Mouse (Mus musculus): ENCODE measurements around the gene Setmar. TPM values are rescaled to one million over a fixed set of nuclear protein-coding genes. Genes with fewer than 3 reads are reported as not detected.
A peak's percentile ranks its signal among the peaks of the same experiment; 100 is the strongest.
"Not testable (repeated sequence)": the region's sequence is repeated elsewhere in the genome, so short reads cannot be mapped to it uniquely, and the experiment has no call there.

Setmar gene
- 8.4 and 10.4 TPM in 2 replicates for polyA plus RNA-seq (2014; fragmentation: Nextera tagmentation; extraction: Ambion mirVana)

DNA sequence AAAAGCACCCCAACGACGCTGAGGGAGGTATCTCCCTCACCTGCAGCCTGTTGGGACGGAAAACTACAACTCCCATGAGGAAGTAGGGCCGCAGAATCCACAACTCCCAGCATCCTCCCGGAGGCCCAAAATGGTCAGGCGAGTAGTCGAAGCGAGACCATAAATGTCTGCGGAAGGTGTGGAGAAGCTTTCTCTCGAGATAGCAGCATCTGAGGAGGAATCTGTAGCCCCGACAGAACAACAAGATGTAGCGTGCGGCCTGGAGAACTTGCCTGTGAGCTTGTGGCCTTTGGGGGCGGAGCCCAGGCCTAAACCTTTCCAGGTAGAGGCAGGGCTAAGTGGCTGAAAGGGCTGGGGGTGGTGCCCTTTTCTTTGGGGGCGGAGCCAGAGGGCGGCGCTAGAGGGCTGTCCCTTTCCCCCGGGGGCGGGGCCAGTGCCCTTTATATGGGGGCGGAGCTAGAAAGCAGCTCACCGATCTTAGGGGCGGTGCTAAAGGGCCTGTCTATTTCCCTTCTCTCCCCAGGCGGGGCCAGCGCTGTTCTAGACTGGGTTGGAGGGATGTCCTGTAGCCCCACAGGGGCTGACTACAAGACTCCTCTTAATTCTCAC, at the start of gene Setmar:
Gene Setmar, plus strand, starts transcription at position 128 of the 609 bp plus-strand sequence.
- peak within 1 kb of the TSS; percentile 48 for H3K4me2 ChIP-seq (ENCODE audit: low read depth, low read length)
- WGBS, result under 1% methylated on average over 24 of the region's 24 CpGs
- H3K27me3 ChIP-seq (ENCODE audit: control insufficient read depth, insufficient read depth, low read length), result no peaks in the 10 kb centered on the region
- H3K9ac ChIP-seq (replicated peaks; ENCODE audit: low read length), result peak within 1 kb of the TSS; percentile 65
- no peaks in the 10 kb centered on the region for H3K9me3 ChIP-seq (replicated peaks; ENCODE audit: control insufficient read depth, low read length)
- DNase-seq (ENCODE audit: low spot score) (peak; percentile 97), ATAC-seq (replicated peaks; ENCODE audit: insufficient number of reproducible peaks, low FRiP score, low TSS enrichment, low read depth) (peak; percentile 99)
- H3K27ac ChIP-seq (replicated peaks; ENCODE audit: low read depth, low read length), result peak within 1 kb of the TSS; percentile 48; the same call in 1 of the 2 replicates
- no peaks in the 10 kb centered on the region for H3K36me3 ChIP-seq (replicated peaks; ENCODE audit: control insufficient read depth, insufficient read depth, low read depth, low read length)
- no peaks in the 10 kb centered on the region for H3K4me1 ChIP-seq (ENCODE audit: control insufficient read depth, insufficient read depth, low read length)
- peak within 1 kb of the TSS; percentile 50 for H3K4me3 ChIP-seq (ENCODE audit: low read depth, low read length)

DNA sequence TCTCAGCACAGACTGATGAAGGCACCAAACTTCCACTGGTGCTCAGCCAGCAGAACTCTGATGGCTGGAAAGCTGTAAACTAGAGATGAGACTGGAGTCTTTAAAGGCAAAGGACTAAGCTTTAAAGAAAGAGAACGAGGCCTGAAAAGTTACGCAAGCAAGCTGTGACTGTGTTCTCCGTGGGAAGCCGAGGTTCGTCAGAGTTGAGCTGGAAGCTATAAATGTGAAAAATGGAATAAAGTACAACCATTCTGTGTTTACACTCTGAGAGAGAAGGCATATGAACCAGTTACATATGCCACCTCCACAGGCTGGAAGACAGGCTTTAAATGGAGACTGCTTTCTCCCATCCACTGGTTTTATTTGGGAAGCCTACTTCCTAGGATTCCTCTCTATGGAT, 43.2 kb upstream of the Setmar start:
- no peak overlapping the region for H3K4me3 ChIP-seq (ENCODE audit: low read depth, low read length)
- 91% methylated on average over 5 of the region's 5 CpGs for WGBS

DNA sequence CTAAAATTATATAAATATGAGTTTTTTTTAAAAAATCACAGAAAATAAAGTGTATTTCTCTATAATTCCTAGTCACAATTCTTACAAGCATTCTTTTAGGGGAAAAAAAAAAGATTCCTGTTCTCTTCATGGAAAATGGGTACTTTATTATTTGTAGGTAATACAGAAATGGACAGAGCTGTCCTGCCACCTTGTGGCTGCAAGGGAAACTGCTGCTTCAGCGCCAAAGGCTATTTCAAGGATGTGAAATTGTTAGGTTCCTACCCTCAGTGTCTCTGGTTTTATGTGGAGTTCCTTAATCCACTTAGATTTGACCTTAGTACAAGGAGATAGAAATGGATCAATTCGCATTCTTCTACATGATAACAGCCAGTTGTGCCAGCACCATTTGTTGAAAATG, 9.8 kb upstream of the Setmar start:
- not testable (repeated sequence) for H3K4me2 ChIP-seq (ENCODE audit: low read depth, low read length); H3K36me3 ChIP-seq (replicated peaks; ENCODE audit: control insufficient read depth, insufficient read depth, low read depth, low read length); H3K9ac ChIP-seq (replicated peaks; ENCODE audit: low read length); H3K4me3 ChIP-seq (ENCODE audit: low read depth, low read length); ATAC-seq (replicated peaks; ENCODE audit: insufficient number of reproducible peaks, low FRiP score, low TSS enrichment, low read depth); H3K9me3 ChIP-seq (replicated peaks; ENCODE audit: control insufficient read depth, low read length); H3K27ac ChIP-seq (replicated peaks; ENCODE audit: low read depth, low read length); H3K4me1 ChIP-seq (ENCODE audit: control insufficient read depth, insufficient read depth, low read length); H3K27me3 ChIP-seq (ENCODE audit: control insufficient read depth, insufficient read depth, low read length)
- DNase-seq (ENCODE audit: low spot score), result peak; percentile 74
- WGBS, result 0% methylated on average over 1 of the region's 2 CpGs

More for the DNA sequence above, 43.2 kb upstream of the Setmar start:
- no peaks in the 10 kb centered on the region for H3K36me3 ChIP-seq (replicated peaks; ENCODE audit: control insufficient read depth, insufficient read depth, low read depth, low read length)
- H3K9ac ChIP-seq (replicated peaks; ENCODE audit: low read length), result no peak overlapping the region
- no peaks in the 10 kb centered on the region for H3K4me1 ChIP-seq (ENCODE audit: control insufficient read depth, insufficient read depth, low read length)
- no peaks in the 10 kb centered on the region for H3K9me3 ChIP-seq (replicated peaks; ENCODE audit: control insufficient read depth, low read length)
- H3K4me2 ChIP-seq (ENCODE audit: low read depth, low read length), result no peak overlapping the region
- DNase-seq (ENCODE audit: low spot score), result no peak
- H3K27me3 ChIP-seq (ENCODE audit: control insufficient read depth, insufficient read depth, low read length), result no peaks in the 10 kb centered on the region
- no peak for ATAC-seq (replicated peaks; ENCODE audit: insufficient number of reproducible peaks, low FRiP score, low TSS enrichment, low read depth)
- H3K27ac ChIP-seq (replicated peaks; ENCODE audit: low read depth, low read length), result no peak overlapping the region

DNA sequence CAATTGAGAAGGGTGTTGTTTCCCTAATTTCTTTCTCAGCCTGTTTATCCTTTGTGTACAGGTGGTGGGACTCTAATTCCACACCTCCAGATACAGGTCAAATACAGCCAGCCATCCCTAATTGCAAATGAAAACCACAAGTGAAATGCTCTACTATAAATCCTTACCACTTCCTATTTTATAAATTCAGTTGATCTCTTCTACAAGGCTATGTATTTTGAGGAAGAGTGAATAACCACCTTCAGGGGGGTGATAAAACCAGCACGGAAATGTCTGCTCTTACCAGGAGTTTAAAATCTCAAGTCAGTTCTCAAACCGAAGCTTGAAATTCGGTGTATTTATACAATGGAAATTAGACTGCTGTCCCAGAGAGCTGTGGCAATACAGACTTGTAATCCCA, 8.9 kb upstream of the Setmar start:
- no peak overlapping the region for H3K27ac ChIP-seq (replicated peaks; ENCODE audit: low read depth, low read length)
- 77% methylated on average over 3 of the region's 3 CpGs for WGBS

DNA sequence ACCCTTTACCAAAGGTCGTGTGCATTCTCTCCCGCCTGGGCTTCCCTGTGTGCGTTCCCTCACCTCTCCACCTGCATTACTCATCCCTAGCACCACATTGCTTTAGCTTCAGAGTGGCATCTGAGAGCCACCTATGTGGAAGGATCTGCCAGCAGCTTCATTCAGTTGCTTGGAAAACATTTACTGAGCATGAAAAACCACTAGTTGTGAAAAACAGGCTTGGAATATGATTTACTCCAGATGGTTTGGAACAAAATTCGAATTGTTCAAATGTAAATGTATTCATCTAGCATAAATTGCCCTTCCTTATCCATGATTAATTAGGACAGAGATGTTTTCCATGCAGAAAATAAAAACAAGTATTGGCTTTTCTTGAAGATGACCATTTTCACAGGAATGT, 7.5 kb upstream of the Setmar start:
- ATAC-seq (replicated peaks; ENCODE audit: insufficient number of reproducible peaks, low FRiP score, low TSS enrichment, low read depth) (no peak), DNase-seq (ENCODE audit: low spot score) (no peak)
- Histone ChIP-seq H3K36me3 (replicated peaks; ENCODE audit: control insufficient read depth, insufficient read depth, low read depth, low read length) (no peaks in the 10 kb centered on the region), H3K9me3 (replicated peaks; ENCODE audit: control insufficient read depth, low read length) (no peaks in the 10 kb centered on the region), H3K4me2 (ENCODE audit: low read depth, low read length) (no peak overlapping the region), H3K27me3 (ENCODE audit: control insufficient read depth, insufficient read depth, low read length) (no peaks in the 10 kb centered on the region), H3K9ac (replicated peaks; ENCODE audit: low read length) (no peak overlapping the region), H3K4me3 (ENCODE audit: low read depth, low read length) (no peak overlapping the region), H3K4me1 (ENCODE audit: control insufficient read depth, insufficient read depth, low read length) (no peaks in the 10 kb centered on the region), H3K27ac (replicated peaks; ENCODE audit: low read depth, low read length) (no peak overlapping the region)
- 66% methylated on average over 4 of the region's 4 CpGs for WGBS

More for the DNA sequence above, 8.9 kb upstream of the Setmar start:
- ATAC-seq (replicated peaks; ENCODE audit: insufficient number of reproducible peaks, low FRiP score, low TSS enrichment, low read depth) (no peak), DNase-seq (ENCODE audit: low spot score) (no peak)
- Histone ChIP-seq H3K4me2 (ENCODE audit: low read depth, low read length) (no peak overlapping the region), H3K4me3 (ENCODE audit: low read depth, low read length) (no peak overlapping the region), H3K27me3 (ENCODE audit: control insufficient read depth, insufficient read depth, low read length) (no peaks in the 10 kb centered on the region), H3K4me1 (ENCODE audit: control insufficient read depth, insufficient read depth, low read length) (no peaks in the 10 kb centered on the region), H3K9me3 (replicated peaks; ENCODE audit: control insufficient read depth, low read length) (no peaks in the 10 kb centered on the region), H3K36me3 (replicated peaks; ENCODE audit: control insufficient read depth, insufficient read depth, low read depth, low read length) (no peaks in the 10 kb centered on the region), H3K9ac (replicated peaks; ENCODE audit: low read length) (no peak overlapping the region)

DNA sequence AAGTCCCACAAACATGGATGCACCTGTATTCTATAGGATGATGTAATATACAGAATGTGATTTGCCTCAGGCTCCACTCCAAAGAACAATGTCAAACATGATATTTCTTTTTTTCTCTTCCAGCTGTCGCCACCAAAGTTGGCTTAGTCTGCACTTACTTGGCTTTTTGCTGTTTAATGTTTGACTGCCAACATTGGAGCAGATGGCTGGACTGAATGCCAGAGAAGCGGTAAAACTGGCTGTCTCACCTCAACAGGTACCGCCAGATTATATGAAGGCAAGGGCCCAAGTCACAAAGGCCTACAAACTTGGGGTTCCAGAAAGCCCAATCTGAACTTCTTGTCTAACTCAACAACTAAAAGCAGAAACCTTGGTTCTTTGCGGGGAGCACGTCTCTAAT, 6.8 kb upstream of the Setmar start:
- H3K4me3 ChIP-seq (ENCODE audit: low read depth, low read length), result no peak overlapping the region
- no peaks in the 10 kb centered on the region for H3K27me3 ChIP-seq (ENCODE audit: control insufficient read depth, insufficient read depth, low read length)
- H3K4me1 ChIP-seq (ENCODE audit: control insufficient read depth, insufficient read depth, low read length), result no peaks in the 10 kb centered on the region
- H3K9ac ChIP-seq (replicated peaks; ENCODE audit: low read length), result no peak overlapping the region
- ATAC-seq (replicated peaks; ENCODE audit: insufficient number of reproducible peaks, low FRiP score, low TSS enrichment, low read depth) (no peak), DNase-seq (ENCODE audit: low spot score) (no peak)
- H3K36me3 ChIP-seq (replicated peaks; ENCODE audit: control insufficient read depth, insufficient read depth, low read depth, low read length), result no peaks in the 10 kb centered on the region
- no peak overlapping the region for H3K4me2 ChIP-seq (ENCODE audit: low read depth, low read length)
- WGBS, result 85% methylated on average over 5 of the region's 5 CpGs
- no peak overlapping the region for H3K27ac ChIP-seq (replicated peaks; ENCODE audit: low read depth, low read length)
- H3K9me3 ChIP-seq (replicated peaks; ENCODE audit: control insufficient read depth, low read length), result no peaks in the 10 kb centered on the region

DNA sequence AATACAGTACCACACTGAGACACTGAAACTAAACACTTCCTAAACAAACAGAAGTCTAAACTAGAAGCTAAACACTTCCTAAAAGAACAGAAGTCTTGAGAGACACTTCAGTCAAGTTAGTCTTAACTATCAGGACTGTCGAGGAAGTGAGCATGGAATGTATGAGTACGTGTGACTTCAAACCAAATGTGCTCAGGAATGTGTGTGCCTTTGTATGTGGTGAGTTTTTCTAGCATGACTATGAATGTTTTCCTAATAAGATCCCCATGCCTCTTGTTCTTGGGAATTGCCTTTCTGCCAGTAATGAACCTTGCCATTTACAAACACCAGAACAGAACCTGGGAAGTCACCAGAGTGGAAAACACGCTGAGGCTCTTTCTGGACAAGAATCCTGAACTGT, 3.7 kb upstream of the Setmar start:
- H3K27me3 ChIP-seq (ENCODE audit: control insufficient read depth, insufficient read depth, low read length), result no peaks in the 10 kb centered on the region
- no peak overlapping the region for H3K27ac ChIP-seq (replicated peaks; ENCODE audit: low read depth, low read length)
- DNase-seq (ENCODE audit: low spot score), result no peak
- H3K4me3 ChIP-seq (ENCODE audit: low read depth, low read length), result no peak overlapping the region
- ATAC-seq (replicated peaks; ENCODE audit: insufficient number of reproducible peaks, low FRiP score, low TSS enrichment, low read depth), result no peak
- 82% methylated on average over 3 of the region's 3 CpGs for WGBS
- H3K9ac ChIP-seq (replicated peaks; ENCODE audit: low read length), result no peak overlapping the region
- no peaks in the 10 kb centered on the region for H3K36me3 ChIP-seq (replicated peaks; ENCODE audit: control insufficient read depth, insufficient read depth, low read depth, low read length)
- H3K9me3 ChIP-seq (replicated peaks; ENCODE audit: control insufficient read depth, low read length), result no peaks in the 10 kb centered on the region
- no peaks in the 10 kb centered on the region for H3K4me1 ChIP-seq (ENCODE audit: control insufficient read depth, insufficient read depth, low read length)
- no peak overlapping the region for H3K4me2 ChIP-seq (ENCODE audit: low read depth, low read length)

DNA sequence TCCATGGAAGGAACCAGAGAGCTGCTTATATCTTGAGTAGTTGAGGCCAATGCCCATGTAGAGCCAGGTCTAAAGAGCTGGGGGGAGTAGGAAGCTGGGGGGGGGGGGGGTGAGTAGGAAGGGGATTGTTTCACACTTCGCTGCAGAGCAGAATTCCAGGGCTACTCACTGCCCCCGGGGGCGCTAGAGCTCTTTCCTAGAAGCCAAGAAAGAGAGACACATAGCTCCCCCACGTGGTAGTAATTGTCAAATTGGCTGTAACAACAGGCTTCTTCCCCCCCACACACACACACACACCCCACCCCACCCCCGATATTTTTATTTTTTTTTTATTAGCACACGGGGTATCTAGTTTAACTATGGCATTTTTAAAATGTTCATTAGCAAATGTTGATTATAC, 738 bp downstream of the Setmar start:
- Histone ChIP-seq H3K4me1 (ENCODE audit: control insufficient read depth, insufficient read depth, low read length) (no peaks in the 10 kb centered on the region), H3K27me3 (ENCODE audit: control insufficient read depth, insufficient read depth, low read length) (no peaks in the 10 kb centered on the region), H3K4me2 (ENCODE audit: low read depth, low read length) (peak overlapping the region; percentile 48), H3K9ac (replicated peaks; ENCODE audit: low read length) (peak overlapping the region; percentile 46), H3K9me3 (replicated peaks; ENCODE audit: control insufficient read depth, low read length) (no peaks in the 10 kb centered on the region), H3K4me3 (ENCODE audit: low read depth, low read length) (peak overlapping the region; percentile 50), H3K27ac (replicated peaks; ENCODE audit: low read depth, low read length) (no peak overlapping the region), H3K36me3 (replicated peaks; ENCODE audit: control insufficient read depth, insufficient read depth, low read depth, low read length) (no peaks in the 10 kb centered on the region)
- DNase-seq (ENCODE audit: low spot score), result peak; percentile 85
- ATAC-seq (replicated peaks; ENCODE audit: insufficient number of reproducible peaks, low FRiP score, low TSS enrichment, low read depth), result no peak
- WGBS, result 6% methylated on average over 5 of the region's 6 CpGs
